Mouse (Mus musculus) embryonic facial prominence, embryonic 12.5 days (tissue): ENCODE data around the gene Add2. TPM values are rescaled to one million over a fixed set of nuclear protein-coding genes. Genes with fewer than 3 reads are reported as not detected.

Source experiments
- ATAC-seq: fragments of 200-750 bp; cut with Nextera tagmentation; 2 replicates; pipeline ENCODE4 v1.8.0; 2017; ENCODE audit not compliant: insufficient number of reproducible peaks, insufficient read depth, low FRiP score, low TSS enrichment
- H3K27ac ChIP-seq: fragments of 300-500 bp; sonication (generic); 2 replicates; pipeline ENCODE4 v1.5.1; 2016; ENCODE audit warnings: mild to moderate bottlenecking
- H3K27me3 ChIP-seq: fragments of 300-500 bp; sonication (generic); 2 replicates; pipeline ENCODE4 v1.6.1; 2016; ENCODE audit warnings: mild to moderate bottlenecking, moderate library complexity
- H3K36me3 ChIP-seq: fragments of 300-500 bp; sonication (generic); 2 replicates; pipeline ENCODE4 v1.6.1; 2016; ENCODE audit warnings: mild to moderate bottlenecking
- H3K4me1 ChIP-seq: fragments of 300-500 bp; sonication (generic); 2 replicates; pipeline ENCODE4 v1.6.1; 2016
- H3K4me2 ChIP-seq: fragments of 300-500 bp; sonication (generic); replicated peaks from 2 replicates; pipeline ENCODE4 v1.6.1; 2016; ENCODE audit warnings: mild to moderate bottlenecking, moderate library complexity
- H3K4me3 ChIP-seq: fragments of 300-500 bp; sonication (generic); 2 replicates; pipeline ENCODE4 v1.5.1; 2016; ENCODE audit warnings: mild to moderate bottlenecking
- H3K9ac ChIP-seq: fragments of 300-500 bp; sonication (generic); 2 replicates; pipeline ENCODE4 v1.6.1; 2016; ENCODE audit warnings: mild to moderate bottlenecking, moderate library complexity
- H3K9me3 ChIP-seq: fragments of 300-500 bp; sonication (generic); 2 replicates; pipeline ENCODE4 v1.6.1; 2016; ENCODE audit warnings: mild to moderate bottlenecking, moderate library complexity
- WGBS: fragments of 180-500 bp; shearing (Covaris S2); methylation state at CpG from one replicate; pipeline ENCODE4 v1.1.7; 2016; 5-methylcytosine and 5-hydroxymethylcytosine counted together
- polyA plus RNA-seq: library from polyadenylated mRNA; unstranded; fragments of >200 nt; fragmentation: Nextera tagmentation; extraction: Ambion mirVana; gene quantifications from 2 replicates; pipeline ENCODE4 v1.2.1, GENCODE M21; 2016

Add2 gene
- polyA plus RNA-seq, 1 experiment from 2014 or later = 20.0 TPM

DNA sequence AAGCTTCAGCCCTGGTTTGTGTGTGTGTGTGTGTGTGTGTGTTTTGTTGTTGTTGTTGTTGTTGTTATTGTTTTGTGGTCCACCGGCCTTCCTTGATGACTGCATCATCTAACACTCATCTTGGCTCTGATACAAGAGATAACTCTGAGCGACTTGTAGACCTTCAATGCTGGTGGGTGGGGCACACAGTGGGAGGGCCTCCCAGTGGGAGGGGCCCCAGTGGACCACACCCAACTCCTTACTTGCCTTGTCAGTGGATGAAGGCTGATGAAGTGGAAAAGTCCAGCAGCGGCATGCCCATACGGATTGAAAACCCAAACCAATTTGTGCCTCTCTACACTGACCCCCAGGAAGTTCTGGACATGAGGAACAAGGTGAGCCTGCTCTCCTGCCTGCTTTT lies 78.6 kb downstream of the Add2 start:
- ATAC-seq = no peak
- no peak overlapping the region for H3K9ac ChIP-seq
- H3K4me3 ChIP-seq = no peak overlapping the region
- no peaks in the 10 kb centered on the region for H3K27me3 ChIP-seq
- H3K4me2 ChIP-seq = no peak overlapping the region
- H3K36me3 ChIP-seq = no peaks in the 10 kb centered on the region
- H3K9me3 ChIP-seq = no peaks in the 10 kb centered on the region
- no peak overlapping the region for H3K27ac ChIP-seq
- no peaks in the 10 kb centered on the region for H3K4me1 ChIP-seq
- 89% methylated on average over 4 of the region's 4 CpGs for WGBS

DNA sequence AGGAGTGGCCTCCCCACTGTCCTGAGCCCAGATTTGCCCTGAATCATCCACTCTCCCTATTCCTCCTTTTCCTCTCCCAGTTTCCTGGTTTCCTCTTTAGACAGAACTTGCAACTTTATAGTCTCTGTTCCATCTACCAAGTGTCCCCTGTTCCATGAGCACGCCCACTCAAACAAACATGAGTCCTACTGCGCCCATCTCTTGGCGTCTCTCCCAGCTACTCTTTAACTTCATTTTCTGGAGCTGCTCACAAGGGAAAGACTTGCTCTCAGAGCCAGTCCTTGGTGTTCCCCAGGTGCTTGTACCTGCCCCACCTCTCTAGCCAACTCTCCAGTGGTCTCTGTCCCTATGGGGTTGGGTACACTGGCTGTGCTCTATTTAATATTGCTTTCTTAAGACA lies 87.4 kb downstream of the Add2 start:
- H3K4me1 ChIP-seq = no peaks in the 10 kb centered on the region
- 86% methylated on average over 3 of the region's 3 CpGs for WGBS
- no peaks in the 10 kb centered on the region for H3K36me3 ChIP-seq
- no peak for ATAC-seq
- H3K4me3 ChIP-seq = no peak overlapping the region
- H3K27me3 ChIP-seq = no peaks in the 10 kb centered on the region
- no peaks in the 10 kb centered on the region for H3K9me3 ChIP-seq
- H3K27ac ChIP-seq = no peak overlapping the region
- H3K4me2 ChIP-seq = no peak overlapping the region
- H3K9ac ChIP-seq = no peak overlapping the region

DNA sequence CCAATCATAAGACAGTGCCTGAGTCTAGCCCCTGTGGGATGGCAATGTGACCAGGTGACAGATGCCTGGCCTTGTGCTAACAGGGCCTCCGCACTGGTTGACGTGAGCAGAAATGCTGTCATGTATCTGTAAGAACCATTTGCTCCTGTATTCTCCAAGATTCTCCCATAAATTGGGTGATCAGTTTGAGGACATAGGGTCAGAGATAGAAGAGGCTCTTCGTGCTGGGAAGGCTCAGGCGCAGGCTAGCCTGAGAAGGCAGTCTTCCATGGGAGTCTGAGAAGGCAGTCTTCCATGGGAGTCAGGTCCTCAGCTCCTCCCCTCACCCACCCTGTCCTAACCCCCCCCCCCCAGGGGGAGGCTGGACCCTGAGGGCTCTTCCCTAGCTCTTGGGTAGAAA lies 94.6 kb downstream of the Add2 start:
- Histone ChIP-seq H3K9me3 (no peaks in the 10 kb centered on the region), H3K4me3 (no peak overlapping the region), H3K4me2 (no peak overlapping the region), H3K27me3 (no peaks in the 10 kb centered on the region), H3K36me3 (no peaks in the 10 kb centered on the region), H3K4me1 (no peaks in the 10 kb centered on the region; the same call in 1 of the 2 replicates), H3K27ac (no peak overlapping the region), H3K9ac (no peak overlapping the region)
- no peak for ATAC-seq
- WGBS = 88% methylated on average over 4 of the region's 4 CpGs

DNA sequence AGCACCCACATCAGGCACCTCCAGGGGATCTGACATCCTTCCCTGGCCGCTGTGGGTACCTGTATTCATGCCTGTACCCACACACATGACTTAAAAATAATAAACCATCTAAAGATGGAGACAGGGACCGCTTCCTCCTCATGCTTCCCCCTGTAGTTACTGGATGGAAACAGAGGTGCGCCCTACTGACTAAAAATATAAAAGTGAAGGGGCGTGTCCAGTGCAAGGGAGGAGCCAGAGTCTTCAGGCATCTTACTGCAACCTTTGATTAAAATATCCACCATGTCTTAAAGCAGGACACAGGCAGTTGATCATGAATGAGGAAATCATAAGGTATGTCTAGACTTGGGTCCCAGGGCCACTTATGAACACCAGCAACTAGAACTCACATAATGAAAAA lies 97.3 kb downstream of the Add2 start:
- no peaks in the 10 kb centered on the region for H3K36me3 ChIP-seq
- H3K4me3 ChIP-seq = no peak overlapping the region
- no peak for ATAC-seq
- H3K9ac ChIP-seq = no peak overlapping the region
- no peaks in the 10 kb centered on the region for H3K9me3 ChIP-seq
- 80% methylated on average over 4 of the region's 4 CpGs for WGBS
- H3K4me2 ChIP-seq = no peak overlapping the region
- no peaks in the 10 kb centered on the region for H3K27me3 ChIP-seq
- no peaks in the 10 kb centered on the region; the same call in 1 of the 2 replicates for H3K4me1 ChIP-seq
- H3K27ac ChIP-seq = no peak overlapping the region

DNA sequence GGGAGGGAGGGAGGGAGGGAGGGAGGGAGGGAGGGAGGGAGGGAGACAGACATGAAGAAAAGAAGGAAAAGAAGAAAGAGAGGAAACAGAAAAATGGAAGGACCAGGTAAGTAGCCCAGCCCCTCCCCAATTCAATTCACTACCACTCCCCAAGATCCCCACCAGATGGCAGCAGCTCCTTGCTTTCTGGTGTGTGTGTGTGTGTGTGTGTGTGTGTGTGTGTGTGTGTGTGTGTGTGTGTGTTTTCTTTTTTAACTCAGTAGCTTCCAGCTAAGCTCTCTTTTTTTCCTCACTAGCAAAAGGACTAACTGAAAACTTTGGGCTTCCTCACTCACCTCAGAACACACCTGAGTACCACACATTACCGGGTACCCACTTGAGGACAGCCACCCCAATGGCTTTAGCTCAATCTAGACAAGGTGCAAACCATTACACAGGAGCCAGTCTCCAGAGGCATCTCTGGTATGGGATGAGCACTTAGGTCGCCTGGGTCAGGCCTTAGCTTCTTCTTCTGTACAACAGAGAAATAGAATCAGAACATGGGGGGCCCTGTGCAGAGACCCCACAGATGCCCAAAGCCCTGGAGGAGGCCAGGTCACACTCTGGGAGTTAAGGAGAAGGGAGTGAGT lies 98.6 kb downstream of the Add2 start:
- Histone ChIP-seq H3K27ac (no peak overlapping the region), H3K36me3 (no peaks in the 10 kb centered on the region), H3K4me2 (no peak overlapping the region), H3K4me3 (no peak overlapping the region), H3K4me1 (no peaks in the 10 kb centered on the region; the same call in 1 of the 2 replicates), H3K9me3 (no peaks in the 10 kb centered on the region), H3K9ac (no peak overlapping the region), H3K27me3 (no peaks in the 10 kb centered on the region)
- no peak for ATAC-seq
- WGBS = 61% methylated on average over 2 of the region's 2 CpGs

DNA sequence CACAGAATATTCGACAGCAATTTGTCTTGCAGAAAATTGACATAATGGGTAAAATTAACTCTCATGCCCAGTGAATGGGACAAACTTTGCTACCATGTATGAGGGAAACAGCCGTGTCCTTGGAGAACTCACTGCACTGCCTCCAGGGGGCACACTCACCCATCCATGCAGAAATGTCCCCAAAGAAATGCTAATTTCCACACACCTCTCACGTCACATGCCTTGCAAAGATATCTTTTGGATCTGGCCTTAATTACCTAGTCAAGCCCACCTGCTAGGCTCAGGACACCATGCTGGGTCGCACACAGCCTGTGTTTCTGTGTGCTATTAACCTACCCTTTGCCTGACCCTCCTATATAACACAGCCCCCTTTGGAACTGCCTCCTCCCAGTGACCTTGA lies 100.0 kb downstream of the Add2 start:
- WGBS = 39% methylated on average over 4 of the region's 4 CpGs
- H3K27ac ChIP-seq = no peak overlapping the region

DNA sequence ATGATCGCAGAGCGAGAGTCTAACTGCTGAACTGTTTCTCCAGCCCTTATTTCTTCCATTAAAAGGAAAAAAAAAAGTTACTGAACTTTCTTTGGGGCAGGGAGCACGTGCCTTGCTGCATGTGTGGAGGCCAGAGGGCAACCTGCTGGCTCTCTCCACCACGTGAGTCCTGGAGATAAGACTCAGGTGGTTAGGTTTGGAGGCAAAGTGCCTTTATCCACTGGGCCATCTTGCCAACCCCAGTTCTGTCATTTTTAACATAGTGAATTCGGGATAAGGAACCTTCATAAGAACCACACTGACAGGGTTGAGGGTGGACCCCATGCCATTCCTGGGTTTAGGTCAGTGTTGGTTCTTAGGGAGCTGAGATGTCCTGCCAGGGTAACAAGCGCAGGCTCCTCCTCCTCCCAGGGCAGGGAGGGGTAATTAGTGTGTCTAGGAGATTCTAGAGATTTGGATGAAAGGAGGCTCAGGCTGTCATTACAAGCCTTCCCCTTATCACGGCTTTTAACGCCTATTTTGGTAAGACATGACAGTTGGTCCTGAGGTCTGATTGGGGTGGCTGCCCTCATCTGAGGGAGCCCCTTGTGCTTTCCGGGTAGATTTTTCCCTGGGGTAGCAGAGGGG lies 101.5 kb downstream of the Add2 start:
- WGBS = 62% methylated on average over 9 of the region's 9 CpGs

More for the DNA sequence above, 100.0 kb downstream of the Add2 start:
- H3K9me3 ChIP-seq = no peaks in the 10 kb centered on the region
- no peaks in the 10 kb centered on the region; the same call in 1 of the 2 replicates for H3K4me1 ChIP-seq
- H3K36me3 ChIP-seq = no peaks in the 10 kb centered on the region
- no peak overlapping the region for H3K4me3 ChIP-seq
- H3K4me2 ChIP-seq = no peak overlapping the region
- H3K27me3 ChIP-seq = no peaks in the 10 kb centered on the region
- H3K9ac ChIP-seq = no peak overlapping the region
- ATAC-seq = no peak

DNA sequence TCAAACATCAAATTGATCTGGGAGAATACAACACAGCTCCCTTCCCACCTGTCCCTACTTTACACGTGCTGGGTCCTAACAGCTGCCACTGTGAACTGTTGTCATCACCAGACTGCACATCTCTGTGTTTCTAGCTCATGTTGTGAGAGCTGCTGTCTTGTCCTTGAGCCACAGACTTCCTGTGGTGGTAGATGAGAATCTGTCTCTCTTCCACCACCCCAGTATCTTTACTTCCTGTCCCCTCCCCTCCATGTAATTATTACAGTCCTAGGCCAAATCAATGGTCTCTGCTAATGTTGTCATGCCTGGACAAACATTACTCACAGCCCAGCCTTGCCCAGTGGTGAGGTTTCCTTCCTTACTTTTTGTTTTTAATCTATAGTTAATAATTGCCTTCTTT lies 105.4 kb downstream of the Add2 start:
- H3K27me3 ChIP-seq = no peaks in the 10 kb centered on the region
- no peaks in the 10 kb centered on the region for H3K36me3 ChIP-seq
- no peak overlapping the region for H3K4me3 ChIP-seq
- WGBS = 59% methylated on average over 1 of the region's 1 CpGs
- H3K4me1 ChIP-seq = no peaks in the 10 kb centered on the region
- H3K27ac ChIP-seq = no peak overlapping the region
- no peak overlapping the region for H3K9ac ChIP-seq
- H3K9me3 ChIP-seq = 0 out of 2 replicates have a peak, but pooled peaks cover 7% of the 10 kb centered on the region
- no peak overlapping the region for H3K4me2 ChIP-seq
- no peak for ATAC-seq

More for the DNA sequence above, 101.5 kb downstream of the Add2 start:
- Histone ChIP-seq H3K4me1 (no peaks in the 10 kb centered on the region; the same call in 1 of the 2 replicates), H3K4me3 (no peak overlapping the region), H3K36me3 (no peaks in the 10 kb centered on the region), H3K27me3 (no peaks in the 10 kb centered on the region), H3K9me3 (no peaks in the 10 kb centered on the region), H3K27ac (no peak overlapping the region), H3K4me2 (no peak overlapping the region), H3K9ac (no peak overlapping the region)
- ATAC-seq = no peak

DNA sequence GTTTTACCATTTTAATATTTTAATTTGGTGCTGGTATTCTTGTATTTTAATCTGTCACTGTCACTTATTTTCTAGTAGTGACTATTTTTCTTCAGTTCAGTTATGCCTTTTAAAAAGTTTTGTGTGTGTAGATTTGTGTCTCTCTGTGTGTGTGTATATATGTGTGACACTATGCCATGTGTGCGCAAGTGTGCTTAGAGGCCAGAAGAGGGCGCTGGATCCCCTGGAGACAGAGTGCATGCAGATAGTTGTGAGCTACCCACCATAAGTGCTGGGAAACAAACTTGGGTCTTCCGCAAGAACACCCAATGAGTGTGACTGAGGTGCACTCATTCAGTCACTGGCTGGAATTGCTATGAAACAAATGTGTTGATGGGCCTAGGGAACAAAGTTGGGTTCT lies 107.7 kb downstream of the Add2 start:
- H3K4me2 ChIP-seq = no peak overlapping the region
- 81% methylated on average over 3 of the region's 3 CpGs for whole genome bisulfite sequencing
- no peaks in the 10 kb centered on the region for H3K36me3 ChIP-seq
- no peak overlapping the region for H3K27ac ChIP-seq
- H3K4me3 ChIP-seq = no peak overlapping the region
- no peaks in the 10 kb centered on the region for H3K27me3 ChIP-seq
- ATAC-seq = no peak
- 0 out of 2 replicates have a peak, but pooled peaks cover 7% of the 10 kb centered on the region for H3K9me3 ChIP-seq
- no peak overlapping the region for H3K9ac ChIP-seq
- no peaks in the 10 kb centered on the region for H3K4me1 ChIP-seq

DNA sequence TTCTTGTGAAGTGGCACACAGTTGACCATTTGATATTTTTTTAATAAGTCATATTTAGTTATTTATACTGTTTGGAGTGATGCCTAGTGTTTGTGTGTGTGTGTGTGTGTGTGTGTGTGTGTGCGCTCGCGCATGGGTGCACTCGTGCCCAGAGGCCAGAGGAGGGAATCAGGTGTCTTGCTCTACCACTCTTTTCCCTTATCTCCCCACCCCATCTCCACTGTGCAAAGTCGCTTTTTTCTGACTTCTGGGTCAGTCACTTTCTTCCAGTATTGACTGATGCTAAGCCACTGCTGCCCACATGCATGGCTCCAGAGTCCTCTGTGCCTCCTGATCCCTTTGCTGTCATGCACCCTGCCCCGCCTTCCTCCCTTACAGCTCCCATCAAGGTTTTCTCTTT lies 112.8 kb downstream of the Add2 start:
- Histone ChIP-seq H3K4me2 (no peak overlapping the region), H3K27ac (no peak overlapping the region), H3K9ac (no peak overlapping the region), H3K9me3 (0 out of 2 replicates have a peak, but pooled peaks cover 5% of the 10 kb centered on the region), H3K4me3 (no peak overlapping the region), H3K4me1 (no peaks in the 10 kb centered on the region), H3K36me3 (no peaks in the 10 kb centered on the region), H3K27me3 (no peaks in the 10 kb centered on the region)
- 78% methylated on average over 6 of the region's 6 CpGs for WGBS
- ATAC-seq = no peak

DNA sequence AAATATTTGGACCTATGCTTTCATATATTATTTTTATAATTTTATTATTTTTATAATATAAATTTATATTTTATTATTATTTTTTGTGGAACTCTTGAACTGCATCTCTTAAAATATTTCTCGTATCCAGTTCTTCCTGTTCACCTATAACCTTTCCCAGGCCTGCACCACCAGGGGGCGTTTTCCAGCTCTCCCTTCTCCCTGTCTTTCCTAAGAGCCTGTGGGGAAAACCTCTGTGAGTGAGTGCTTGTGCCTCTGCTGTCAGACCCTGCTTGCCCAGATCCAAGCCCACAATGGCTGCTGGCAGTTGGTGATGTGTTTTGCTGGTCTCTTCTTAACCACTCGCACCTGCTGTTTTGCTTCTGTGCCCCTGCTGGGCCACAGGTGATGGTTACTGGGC lies 113.3 kb downstream of the Add2 start:
- no peaks in the 10 kb centered on the region for H3K27me3 ChIP-seq
- H3K4me1 ChIP-seq = no peaks in the 10 kb centered on the region
- H3K9ac ChIP-seq = no peak overlapping the region
- no peaks in the 10 kb centered on the region for H3K36me3 ChIP-seq
- no peak overlapping the region for H3K27ac ChIP-seq
- H3K4me3 ChIP-seq = no peak overlapping the region
- no peaks in the 10 kb centered on the region for H3K9me3 ChIP-seq
- 11% methylated on average over 3 of the region's 3 CpGs for WGBS
- ATAC-seq = no peak
- no peak overlapping the region for H3K4me2 ChIP-seq

DNA sequence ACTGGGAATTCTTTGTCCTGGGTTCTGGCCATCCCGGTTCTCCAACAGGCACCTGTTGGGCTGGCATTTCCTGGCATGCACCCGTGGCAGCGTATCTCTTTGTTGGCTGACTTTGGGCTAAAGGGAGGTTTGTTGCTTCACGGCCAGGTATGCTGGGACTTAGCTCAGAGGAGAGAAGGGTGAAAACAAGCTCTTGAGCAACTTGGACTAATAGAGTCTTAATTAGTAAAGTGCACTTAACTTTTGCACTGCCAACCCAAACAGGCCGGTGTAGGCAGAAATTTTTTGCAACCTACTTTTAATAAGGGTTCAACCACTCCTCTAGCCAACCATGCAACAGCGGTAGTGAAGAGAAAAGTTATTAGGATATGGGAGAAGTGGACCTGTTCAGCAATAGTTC lies 116.5 kb downstream of the Add2 start:
- H3K9ac ChIP-seq = no peak overlapping the region
- no peaks in the 10 kb centered on the region for H3K27me3 ChIP-seq
- WGBS = 92% methylated on average over 6 of the region's 6 CpGs
- no peaks in the 10 kb centered on the region for H3K36me3 ChIP-seq
- no peaks in the 10 kb centered on the region for H3K9me3 ChIP-seq
- ATAC-seq = no peak
- no peak overlapping the region for H3K4me3 ChIP-seq
- H3K4me1 ChIP-seq = 0 out of 2 replicates have a peak, but pooled peaks cover 3% of the 10 kb centered on the region
- no peak overlapping the region for H3K4me2 ChIP-seq
- no peak overlapping the region for H3K27ac ChIP-seq
